Mouse (Mus musculus) limb, embryonic 10.5 days (tissue): ENCODE measurements around the gene Mtmr1. TPM values are rescaled to one million over a fixed set of nuclear protein-coding genes. Genes with fewer than 3 reads are reported as not detected.

Experiments used
- DNase-seq: peaks from one replicate; pipeline ENCODE4 v3.0.0-alpha.2; 2017; ENCODE audit warnings: low spot score
- H3K27ac ChIP-seq: fragments of 300-500 bp; sonication (generic); 2 replicates; pipeline ENCODE4 v1.5.1; 2016; ENCODE audit warnings: mild to moderate bottlenecking
- H3K27me3 ChIP-seq: fragments of 300-500 bp; sonication (generic); 2 replicates; pipeline ENCODE4 v1.6.1; 2016; ENCODE audit warnings: low read depth, mild to moderate bottlenecking; ENCODE audit not compliant: poor library complexity, severe bottlenecking
- H3K36me3 ChIP-seq: fragments of 300-500 bp; sonication (generic); 2 replicates; pipeline ENCODE4 v1.6.1; 2016; ENCODE audit warnings: mild to moderate bottlenecking, moderate library complexity
- H3K4me1 ChIP-seq: fragments of 300-500 bp; sonication (generic); 2 replicates; pipeline ENCODE4 v1.6.1; 2016
- H3K4me3 ChIP-seq: fragments of 300-500 bp; sonication (generic); 2 replicates; pipeline ENCODE4 v1.5.1; 2016; ENCODE audit warnings: mild to moderate bottlenecking, moderate library complexity
- H3K9me3 ChIP-seq: fragments of 300-500 bp; sonication (generic); replicated peaks from 2 replicates; pipeline ENCODE4 v1.6.1; 2016; ENCODE audit warnings: mild to moderate bottlenecking
- WGBS: fragments of 180-500 bp; shearing (Covaris S2); methylation state at CpG from one replicate; pipeline ENCODE4 v1.1.7; 2016; 5-methylcytosine and 5-hydroxymethylcytosine counted together
- polyA plus RNA-seq: library from polyadenylated mRNA; unstranded; fragments of >200 nt; fragmentation: Nextera tagmentation; extraction: Ambion mirVana; gene quantifications from 2 replicates; pipeline ENCODE4 v1.2.1, GENCODE M21; 2016

The Mtmr1 gene
- polyA plus RNA-seq, 1 experiment from 2014 or later: 6.0 TPM

GRCm38 (mm10) chrX:71465417-71465816, 100.9 kb downstream of the Mtmr1 start:
- Histone ChIP-seq H3K4me3 (no peak overlapping the region), H3K36me3 (no peaks in the 10 kb centered on the region), H3K27ac (no peak overlapping the region), H3K9me3 (no peaks in the 10 kb centered on the region), H3K4me1 (no peaks in the 10 kb centered on the region), H3K27me3 (peaks cover 36% of the 10 kb centered on the region; the same call in 1 of the 2 replicates)
- WGBS: 93% methylated on average over 1 of the region's 1 CpGs
- DNase-seq: no peak

GRCm38 (mm10) chrX:71467491-71467890, 102.9 kb downstream of the Mtmr1 start:
- H3K27ac ChIP-seq: no peak overlapping the region
- 94% methylated on average over 3 of the region's 3 CpGs for WGBS
- no peak for DNase-seq

More at GRCm38 (mm10) chrX:71467491-71467890, 102.9 kb downstream of the Mtmr1 start:
- no peak overlapping the region for H3K4me3 ChIP-seq
- no peaks in the 10 kb centered on the region for H3K4me1 ChIP-seq
- H3K27me3 ChIP-seq: peaks cover 36% of the 10 kb centered on the region; the same call in 1 of the 2 replicates
- H3K9me3 ChIP-seq: no peaks in the 10 kb centered on the region
- no peaks in the 10 kb centered on the region for H3K36me3 ChIP-seq

Other genes with a start within 250 kb of the Mtmr1 start
- 1.4 and 2.3 TPM in 2 replicates for gene Mtm1, start 154.0 kb upstream of the Mtmr1 start, polyA plus RNA-seq
- 19.0 and 23.0 TPM in 2 replicates for gene Cd99l2, start 128.1 kb downstream of the Mtmr1 start, polyA plus RNA-seq
- 681 and 775 TPM in 2 replicates for gene Hmgb3, start 191.2 kb downstream of the Mtmr1 start, polyA plus RNA-seq